Mouse (Mus musculus) layer of hippocampus, adult 18-20 months (tissue): ENCODE results near the gene Fas. TPM values are rescaled to one million over a fixed set of nuclear protein-coding genes. Genes with fewer than 3 reads are reported as not detected.

Experiments
- DNase-seq, 2 experiments: peaks; one replicate each; pipeline ENCODE4 v3.0.0; 2022; ENCODE audit warnings: low spot score in 2 of 2
- total RNA-seq, 2 experiments: library from RNA; stranded (reverse); gene quantifications; 2 replicates each; pipeline ENCODE4 v1.2.3; 2021

Fas gene
- total RNA-seq, 2 experiments from 2014 or later, result 1.4 to 3.1 TPM

- no peak for DNase-seq
These were observed 62.9 kb downstream of the Fas start for GRCm38 (mm10) chr19:34353291-34353805.

DNA sequence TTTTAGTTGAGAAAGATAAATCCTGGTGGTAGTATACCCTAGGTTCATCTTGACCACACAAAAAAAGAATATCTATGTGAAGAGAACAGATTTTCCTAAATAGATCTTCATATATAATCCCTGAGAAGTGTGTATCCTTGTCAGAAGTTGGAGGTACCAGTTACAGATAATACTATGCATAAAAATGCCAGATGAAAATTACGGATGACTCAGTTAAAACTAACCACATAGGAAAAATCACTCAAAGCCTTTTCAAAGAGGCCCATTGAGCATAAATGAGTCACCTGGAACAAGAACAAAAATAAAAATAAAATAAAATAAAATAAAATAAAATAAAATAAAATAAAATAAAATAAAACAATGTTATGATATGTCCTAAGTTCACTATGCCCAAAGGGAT is 72.2 kb downstream of the Fas start:
- no peak for DNase-seq

- no peak for DNase-seq
These were observed 79.1 kb downstream of the Fas start for GRCm38 (mm10) chr19:34369551-34369950.

DNA sequence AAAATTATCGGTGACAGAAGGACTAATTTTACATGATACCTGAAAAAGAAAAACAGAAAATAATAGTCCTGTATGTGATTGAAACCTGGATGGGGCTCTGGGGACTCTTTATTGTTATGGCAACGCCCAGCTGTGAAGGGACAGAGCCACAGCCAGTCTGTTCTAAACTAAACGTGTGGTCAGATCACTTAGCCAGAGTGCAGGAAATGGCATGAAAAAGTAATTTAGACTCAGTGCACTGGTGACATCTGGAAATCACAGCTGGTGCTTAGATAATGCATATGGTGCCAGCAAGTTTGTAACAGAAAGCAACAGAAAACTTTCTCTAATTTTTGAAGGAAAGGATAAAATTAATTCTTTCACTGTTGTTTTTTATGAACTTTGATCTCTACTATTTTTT is 79.9 kb downstream of the Fas start:
- DNase-seq, result no peak

Other genes with a start within 250 kb of the Fas start
- not detected for gene Lipn, start 223.3 kb upstream of the Fas start, total RNA-seq
- under 1 TPM; 0.23 to 0.35 TPM for gene Lipm, start 189.7 kb upstream of the Fas start, total RNA-seq
- not detected for gene Ankrd22, start 124.6 kb upstream of the Fas start, total RNA-seq
- gene Stambpl1, start 98.4 kb upstream of the Fas start, total RNA-seq, result 10 to 100 TPM; 19.8 to 20.9 TPM
- 1 to 10 TPM; 7.0 to 9.8 TPM for gene Acta2, start 35.1 kb upstream of the Fas start, total RNA-seq
- under 1 TPM in 1 of 2 experiments, not detected in 1; 0.22 TPM for gene Ch25h, start 184.5 kb downstream of the Fas start, total RNA-seq
- 10 to 100 TPM; 18.2 to 19.6 TPM for gene Lipa, start 236.8 kb downstream of the Fas start, total RNA-seq